Mouse (Mus musculus) liver, embryonic 11.5 days (tissue): ENCODE data around the gene Dpm1. TPM values are rescaled to one million over a fixed set of nuclear protein-coding genes. Genes with fewer than 3 reads are reported as not detected.

Experiments used
- ATAC-seq: fragments of 200-750 bp; cut with Nextera tagmentation; replicated peaks from 2 replicates; pipeline ENCODE4 v1.8.0; 2017; ENCODE audit warnings: moderate number of reproducible peaks, mild to moderate bottlenecking, moderate TSS enrichment, moderate library complexity; ENCODE audit not compliant: low FRiP score
- DNase-seq: peaks from one replicate; pipeline ENCODE4 v3.0.0-alpha.2; 2017; ENCODE audit warnings: low spot score
- H3K27ac ChIP-seq: fragments of 300-500 bp; sonication (generic); 2 replicates; pipeline ENCODE4 v1.5.1; 2014; ENCODE audit warnings: mild to moderate bottlenecking, low read depth, low read length, control low read depth
- H3K27me3 ChIP-seq: fragments of 300-500 bp; sonication (generic); replicated peaks from 2 replicates; pipeline ENCODE4 v1.6.1; 2014; ENCODE audit warnings: low read length, mixed read lengths; ENCODE audit not compliant: control insufficient read depth, insufficient read depth
- H3K36me3 ChIP-seq: fragments of 300-500 bp; sonication (generic); 2 replicates; pipeline ENCODE4 v1.6.1; 2014; ENCODE audit warnings: mild to moderate bottlenecking, low read length, moderate library complexity, mixed read lengths; ENCODE audit not compliant: control insufficient read depth, insufficient read depth
- H3K4me1 ChIP-seq: fragments of 300-500 bp; sonication (generic); replicated peaks from 2 replicates; pipeline ENCODE4 v1.6.1; 2014; ENCODE audit warnings: low read length, mixed read lengths; ENCODE audit not compliant: control insufficient read depth, insufficient read depth
- H3K4me2 ChIP-seq: fragments of 300-500 bp; sonication (generic); 2 replicates; pipeline ENCODE4 v1.6.1; 2014; ENCODE audit warnings: mild to moderate bottlenecking, control low read depth, moderate library complexity
- H3K4me3 ChIP-seq: fragments of 300-500 bp; sonication (generic); 2 replicates; pipeline ENCODE4 v1.5.1; 2014; ENCODE audit warnings: low read depth, low read length, control low read depth
- H3K9ac ChIP-seq: fragments of 300-500 bp; sonication (generic); 2 replicates; pipeline ENCODE4 v1.6.1; 2014; ENCODE audit warnings: low read depth, low read length, control low read depth
- H3K9me3 ChIP-seq: fragments of 300-500 bp; sonication (generic); 2 replicates; pipeline ENCODE4 v1.6.1; 2016; ENCODE audit warnings: low read length, inconsistent platforms, mixed read lengths; ENCODE audit not compliant: control insufficient read depth
- WGBS: fragments of 180-500 bp; shearing (Covaris S2); extraction: QIAGEN DNeasy Blood & Tissue Kit; methylation state at CpG from one replicate; pipeline ENCODE4 v1.1.7; 2014; 5-methylcytosine and 5-hydroxymethylcytosine counted together
- polyA plus RNA-seq: library from polyadenylated mRNA; unstranded; fragments of >200 nt; fragmentation: Nextera tagmentation; extraction: Ambion mirVana; gene quantifications from 2 replicates; pipeline ENCODE4 v1.2.1, GENCODE M21; 2014

Gene Dpm1
- polyA plus RNA-seq, 1 experiment from 2014 or later, result 106 TPM

DNA sequence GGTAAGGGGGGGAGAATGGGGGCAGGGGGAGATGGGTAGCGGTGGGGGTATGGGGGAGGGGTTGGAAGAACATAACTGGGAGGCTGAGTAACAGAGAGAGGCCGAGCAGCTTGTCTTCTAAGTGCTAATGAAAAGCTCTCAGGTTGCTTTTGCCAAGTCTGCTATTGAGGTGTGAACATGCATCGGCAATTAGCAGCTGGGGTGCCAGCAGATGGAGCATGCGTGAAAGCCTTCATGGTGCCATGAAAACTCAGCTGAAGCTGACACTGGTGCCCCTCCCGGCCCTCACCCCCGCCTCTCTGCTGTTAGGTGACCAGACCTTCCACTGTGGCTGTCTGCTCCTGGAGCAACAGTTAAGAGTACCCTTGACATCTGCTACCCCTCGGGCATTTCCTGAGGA lies 23.4 kb upstream of the Dpm1 start:
- Histone ChIP-seq H3K4me3 (no peak overlapping the region), H3K27me3 (peaks cover 22% of the 10 kb centered on the region)

GRCm38 (mm10) chr2:168252639-168253292 lies 22.4 kb upstream of the Dpm1 start:
- H3K36me3 ChIP-seq, result no peaks in the 10 kb centered on the region
- 10% methylated on average over 16 of the region's 16 CpGs for WGBS
- H3K4me3 ChIP-seq, result no peak overlapping the region
- H3K4me2 ChIP-seq, result peak overlapping the region; percentile 20
- peaks cover 21% of the 10 kb centered on the region for H3K27me3 ChIP-seq
- 0 out of 2 replicates have a peak, but pooled peaks cover 4% of the 10 kb centered on the region for H3K4me1 ChIP-seq
- no peaks in the 10 kb centered on the region for H3K9me3 ChIP-seq
- ATAC-seq, result no peak
- no peak for DNase-seq
- no peak overlapping the region for H3K27ac ChIP-seq
- H3K9ac ChIP-seq, result no peak overlapping the region

More for the DNA sequence above, 23.4 kb upstream of the Dpm1 start:
- no peak overlapping the region for H3K9ac ChIP-seq
- H3K9me3 ChIP-seq, result no peaks in the 10 kb centered on the region
- H3K4me2 ChIP-seq, result no peak overlapping the region
- WGBS, result 18% methylated on average over 7 of the region's 7 CpGs
- DNase-seq (no peak), ATAC-seq (no peak)
- H3K36me3 ChIP-seq, result no peaks in the 10 kb centered on the region
- 0 out of 2 replicates have a peak, but pooled peaks cover 4% of the 10 kb centered on the region for H3K4me1 ChIP-seq
- no peak overlapping the region for H3K27ac ChIP-seq

DNA sequence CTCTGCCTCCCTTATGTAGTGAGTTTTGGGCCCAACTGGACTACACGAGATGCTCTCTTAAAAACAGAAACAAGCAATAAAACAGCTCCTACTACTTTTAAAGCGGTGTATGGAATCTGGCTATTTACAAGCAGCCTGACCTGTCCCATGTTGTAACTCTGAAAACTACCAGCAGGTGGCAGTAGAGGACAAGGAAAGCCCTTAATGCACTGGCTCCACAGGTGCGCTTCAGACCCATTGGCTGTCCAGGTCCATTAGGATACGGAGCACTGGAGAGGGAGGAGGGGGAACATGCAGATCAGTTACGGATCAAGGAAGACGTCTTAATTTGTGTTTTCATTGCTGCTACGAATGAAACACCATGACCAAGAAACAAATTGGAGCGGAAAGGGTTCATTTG lies 19.9 kb upstream of the Dpm1 start:
- WGBS, result 18% methylated on average over 8 of the region's 8 CpGs
- no peak overlapping the region for H3K4me3 ChIP-seq
- no peaks in the 10 kb centered on the region for H3K36me3 ChIP-seq
- peak; percentile 26; the same call in 1 of the 2 replicates for ATAC-seq
- no peak overlapping the region for H3K27ac ChIP-seq
- peaks cover 21% of the 10 kb centered on the region for H3K27me3 ChIP-seq
- H3K9me3 ChIP-seq, result no peaks in the 10 kb centered on the region
- DNase-seq, result peak; percentile 71
- 0 out of 2 replicates have a peak, but pooled peaks cover 4% of the 10 kb centered on the region for H3K4me1 ChIP-seq
- H3K9ac ChIP-seq, result no peak overlapping the region
- H3K4me2 ChIP-seq, result no peak overlapping the region

DNA sequence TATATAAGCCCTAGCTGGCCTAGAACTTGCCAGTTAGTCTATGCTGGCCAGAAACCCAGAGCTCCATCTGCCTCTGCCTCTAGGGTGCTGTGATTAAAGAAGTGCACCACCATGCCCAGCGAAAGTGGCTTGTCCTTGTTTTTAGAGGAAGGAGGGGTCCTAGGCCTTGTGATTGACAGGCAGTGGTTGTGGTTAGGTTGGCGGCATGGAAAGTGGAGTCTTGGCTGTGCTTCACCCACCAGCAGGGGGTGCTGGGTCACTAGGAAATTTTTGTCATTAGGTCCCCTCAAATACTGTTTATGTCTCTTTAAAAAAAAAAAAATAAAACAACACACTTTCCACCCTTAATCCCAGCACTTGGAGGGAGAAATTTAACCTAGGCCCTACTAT lies 18.5 kb upstream of the Dpm1 start:
- peaks cover 17% of the 10 kb centered on the region for H3K27me3 ChIP-seq
- WGBS, result 9% methylated on average over 2 of the region's 2 CpGs
- H3K27ac ChIP-seq, result no peak overlapping the region
- H3K9me3 ChIP-seq, result no peaks in the 10 kb centered on the region
- no peak overlapping the region for H3K9ac ChIP-seq
- ATAC-seq, result no peak
- no peak overlapping the region for H3K4me3 ChIP-seq
- no peak overlapping the region for H3K4me2 ChIP-seq
- no peak for DNase-seq
- 0 out of 2 replicates have a peak, but pooled peaks cover 4% of the 10 kb centered on the region for H3K4me1 ChIP-seq
- no peaks in the 10 kb centered on the region for H3K36me3 ChIP-seq

DNA sequence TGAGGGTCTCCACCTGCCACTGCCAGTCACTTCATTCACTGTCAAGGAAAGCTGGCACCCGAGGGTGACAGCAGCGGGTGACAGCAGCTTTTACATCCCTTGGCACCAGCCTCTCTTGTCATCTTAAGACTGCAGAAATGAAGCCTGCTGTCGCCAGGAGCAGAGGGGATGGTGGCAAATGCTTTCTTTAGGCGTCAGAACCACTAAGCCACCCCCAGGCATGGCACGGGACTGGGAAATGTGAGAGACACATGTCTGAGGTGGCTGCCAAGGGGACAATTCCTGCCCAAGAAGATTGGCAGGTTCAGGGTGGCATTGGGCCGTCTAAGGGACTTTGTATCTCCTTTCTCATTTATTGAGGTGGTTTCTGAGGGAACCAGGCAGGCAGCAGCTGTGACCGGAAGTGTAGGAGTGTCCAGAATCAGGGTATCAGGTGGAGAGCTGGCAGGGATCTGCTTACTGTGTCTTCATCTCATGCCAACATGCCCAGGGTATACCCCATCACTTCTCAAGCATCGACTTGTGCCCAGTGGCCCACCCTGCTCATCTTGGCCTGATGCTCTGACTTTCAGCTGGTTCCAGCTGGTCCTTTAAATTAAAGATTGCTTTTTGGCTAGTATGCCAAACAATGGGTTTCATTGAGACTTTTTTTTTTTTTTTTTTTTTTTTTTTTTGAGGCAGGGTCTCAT lies 17.9 kb upstream of the Dpm1 start:
- DNase-seq (no peak), ATAC-seq (no peak)
- H3K27me3 ChIP-seq, result peaks cover 17% of the 10 kb centered on the region
- WGBS, result 74% methylated on average over 8 of the region's 8 CpGs
- no peak overlapping the region for H3K9ac ChIP-seq
- H3K27ac ChIP-seq, result no peak overlapping the region
- no peaks in the 10 kb centered on the region for H3K9me3 ChIP-seq
- 0 out of 2 replicates have a peak, but pooled peaks cover 4% of the 10 kb centered on the region for H3K4me1 ChIP-seq
- H3K36me3 ChIP-seq, result no peaks in the 10 kb centered on the region
- no peak overlapping the region for H3K4me2 ChIP-seq
- no peak overlapping the region for H3K4me3 ChIP-seq

DNA sequence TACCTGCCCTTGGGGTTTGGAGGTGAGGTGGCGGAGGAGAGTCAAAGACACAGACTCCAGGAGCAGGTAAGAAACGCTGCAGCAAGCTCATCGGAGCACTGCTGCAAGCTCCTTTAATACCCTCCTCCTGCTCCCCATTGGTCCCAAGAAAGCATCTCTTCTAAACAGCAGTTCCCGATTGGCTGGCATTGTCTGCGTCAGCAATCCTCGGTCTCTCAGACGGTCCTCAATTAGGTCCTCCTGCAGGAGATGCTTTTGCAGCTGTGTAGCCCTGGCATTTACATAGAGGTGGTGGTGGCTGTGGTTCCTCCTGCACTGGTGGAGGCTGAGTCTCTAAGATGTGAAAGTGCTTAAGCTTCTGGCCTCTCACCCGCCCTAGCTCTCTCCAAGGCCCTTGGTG lies 15.2 kb upstream of the Dpm1 start:
- H3K27me3 ChIP-seq, result peaks cover 2% of the 10 kb centered on the region; the same call in 1 of the 2 replicates
- 28% methylated on average over 8 of the region's 8 CpGs for WGBS

DNA sequence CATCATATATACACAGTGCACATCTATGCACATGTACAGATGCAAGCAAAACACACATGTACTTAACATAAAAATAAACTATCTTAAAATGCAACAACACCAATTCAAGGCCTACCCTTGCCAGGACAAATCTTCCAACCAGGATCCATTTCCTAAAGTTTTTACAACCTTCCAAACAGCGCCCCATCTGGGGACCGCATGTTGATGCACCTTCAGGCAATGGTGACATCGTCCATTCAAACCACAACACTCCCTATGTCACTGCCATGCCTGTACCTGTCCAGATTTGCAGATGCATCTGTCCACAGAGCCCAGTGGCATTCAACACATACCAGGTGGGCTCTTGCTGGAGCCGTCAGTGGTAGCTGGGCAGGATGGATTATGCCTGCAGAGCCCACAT lies 12.9 kb upstream of the Dpm1 start:
- Histone ChIP-seq H3K36me3 (no peaks in the 10 kb centered on the region), H3K9ac (no peak overlapping the region), H3K27ac (no peak overlapping the region), H3K4me1 (no peaks in the 10 kb centered on the region), H3K4me3 (no peak overlapping the region), H3K9me3 (no peaks in the 10 kb centered on the region), H3K27me3 (peaks cover 2% of the 10 kb centered on the region; the same call in 1 of the 2 replicates), H3K4me2 (no peak overlapping the region)
- WGBS, result 72% methylated on average over 4 of the region's 4 CpGs
- no peak for ATAC-seq
- no peak for DNase-seq

More for the DNA sequence above, 15.2 kb upstream of the Dpm1 start:
- ATAC-seq (no peak), DNase-seq (no peak)
- H3K4me1 ChIP-seq, result no peaks in the 10 kb centered on the region
- H3K27ac ChIP-seq, result no peak overlapping the region
- no peaks in the 10 kb centered on the region for H3K9me3 ChIP-seq
- H3K4me2 ChIP-seq, result no peak overlapping the region
- no peaks in the 10 kb centered on the region for H3K36me3 ChIP-seq
- H3K9ac ChIP-seq, result no peak overlapping the region
- H3K4me3 ChIP-seq, result no peak overlapping the region

GRCm38 (mm10) chr2:168242841-168243240 lies 12.4 kb upstream of the Dpm1 start:
- no peaks in the 10 kb centered on the region; the same call in 1 of the 2 replicates for H3K27me3 ChIP-seq
- H3K27ac ChIP-seq, result no peak overlapping the region
- no peak overlapping the region for H3K4me2 ChIP-seq
- no peak overlapping the region for H3K4me3 ChIP-seq
- ATAC-seq (no peak), DNase-seq (no peak)
- H3K4me1 ChIP-seq, result no peaks in the 10 kb centered on the region
- no peaks in the 10 kb centered on the region for H3K9me3 ChIP-seq
- no peak overlapping the region for H3K9ac ChIP-seq
- H3K36me3 ChIP-seq, result no peaks in the 10 kb centered on the region

- DNase-seq (no peak), ATAC-seq (no peak)
- H3K4me2 ChIP-seq, result no peak overlapping the region
- WGBS, result 82% methylated on average over 4 of the region's 4 CpGs
- H3K4me1 ChIP-seq, result no peaks in the 10 kb centered on the region
- H3K9ac ChIP-seq, result no peak overlapping the region
- H3K4me3 ChIP-seq, result no peak overlapping the region
- H3K27ac ChIP-seq, result no peak overlapping the region
- no peaks in the 10 kb centered on the region; the same call in 1 of the 2 replicates for H3K9me3 ChIP-seq
- H3K36me3 ChIP-seq, result peaks cover 5% of the 10 kb centered on the region; the same call in 1 of the 2 replicates
- no peaks in the 10 kb centered on the region for H3K27me3 ChIP-seq
Observed at GRCm38 (mm10) chr2:168238335-168238734, 7.9 kb upstream of the Dpm1 start.
